Mouse (Mus musculus) CH12F3 (cell line): Measurements from ENCODE around the gene AK157302.

Experiments
- in situ Hi-C: fragments of 300-500 bp; cut with MboI; formaldehyde crosslinking; loops from 2 replicates; pipeline ENCODE4 v1.14.3; 2020; ENCODE audit warnings: low sequenced_read_pairs

Gene AK157302

GRCm38 (mm10) chr13:21542708-21543107 is 47.7 kb downstream of the AK157302 start, which contains the start of gene Olfr1366:
Gene Olfr1366, minus strand, starts transcription at chr13:21542808.
- in situ Hi-C loops = no loop called here
